Mouse (Mus musculus): ENCODE measurements around the gene Nhlrc3. TPM values are rescaled to one million over a fixed set of nuclear protein-coding genes. Genes with fewer than 3 reads are reported as not detected.

Nhlrc3 gene
- polyA plus RNA-seq, 1 experiment: 13.1 TPM

GRCm38 (mm10) chr3:53445540-53445939, 17.6 kb downstream of the Nhlrc3 start:
- H3K4me3 ChIP-seq (replicated peaks; ENCODE audit: extremely low read depth, low read depth, low read length): no peak overlapping the region
- 85% methylated on average over 5 of the region's 5 CpGs for WGBS
- TF ChIP-seq CTCF (IDR thresholded peaks at IDR 0.05; ENCODE audit: insufficient read depth, low read length) (no peak), POLR2A (IDR thresholded peaks at IDR 0.05; ENCODE audit: borderline replicate concordance, extremely low read depth, low read depth, low read length) (no peak)
- no peaks in the 10 kb centered on the region; the same call in 1 of the 2 replicates for H3K4me1 ChIP-seq (ENCODE audit: control insufficient read depth, insufficient read depth, low read length)
- no peak for DNase-seq

DNA sequence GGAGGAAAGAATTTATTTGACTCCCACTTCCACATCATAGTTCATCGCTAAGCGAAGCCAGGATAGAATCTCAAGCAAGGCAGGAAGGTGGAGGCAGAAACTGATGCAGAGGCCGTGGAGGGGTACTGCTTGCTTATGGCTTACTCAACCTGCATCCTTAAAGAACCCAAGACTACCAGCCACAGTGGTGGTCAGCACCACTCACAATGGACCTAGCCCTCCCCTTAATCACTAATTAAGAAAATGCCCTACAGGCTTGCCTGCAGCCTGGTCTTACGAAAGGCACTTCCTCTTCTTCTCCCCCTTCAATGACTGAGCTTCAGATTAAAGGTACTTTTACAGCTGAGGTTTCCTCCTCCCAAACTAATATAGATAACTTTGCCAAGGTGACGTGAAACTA, 26.6 kb downstream of the Nhlrc3 start:
- H3K4me3 ChIP-seq (replicated peaks; ENCODE audit: extremely low read depth, low read depth, low read length): no peak overlapping the region
- H3K4me1 ChIP-seq (ENCODE audit: control insufficient read depth, insufficient read depth, low read length): no peaks in the 10 kb centered on the region
- DNase-seq: no peak
- 70% methylated on average over 5 of the region's 5 CpGs for WGBS
- no peak for TF ChIP-seq POLR2A (IDR thresholded peaks at IDR 0.05; ENCODE audit: borderline replicate concordance, extremely low read depth, low read depth, low read length)
- no peak for TF ChIP-seq CTCF (IDR thresholded peaks at IDR 0.05; ENCODE audit: insufficient read depth, low read length)

DNA sequence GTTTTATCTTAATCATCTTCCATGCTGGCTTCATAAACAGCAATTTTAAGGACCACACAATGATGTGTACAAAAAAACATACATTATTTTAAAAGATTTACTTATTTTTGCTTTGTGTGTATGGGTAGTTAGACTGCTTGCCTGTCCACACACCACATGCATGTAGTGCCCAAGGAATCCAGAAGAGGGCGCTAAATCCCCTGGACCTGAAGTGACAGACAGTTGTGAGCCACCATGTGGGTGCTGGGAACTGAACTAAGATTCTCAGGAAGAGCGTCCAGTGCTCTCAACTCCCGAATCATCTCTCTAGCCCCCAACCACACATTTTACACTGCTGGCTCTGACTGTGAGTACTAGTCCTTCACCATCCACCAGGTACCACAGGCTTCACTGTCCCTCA, 28.5 kb downstream of the Nhlrc3 start:
- no peak for DNase-seq
- 0 out of 2 replicates have a peak, but pooled peaks have one; percentile 1 for TF ChIP-seq CTCF (IDR thresholded peaks at IDR 0.05; ENCODE audit: insufficient read depth, low read length)
- TF ChIP-seq POLR2A (IDR thresholded peaks at IDR 0.05; ENCODE audit: borderline replicate concordance, extremely low read depth, low read depth, low read length): no peak
- WGBS: 77% methylated on average over 3 of the region's 3 CpGs
- Histone ChIP-seq H3K4me1 (ENCODE audit: control insufficient read depth, insufficient read depth, low read length) (no peaks in the 10 kb centered on the region), H3K4me3 (replicated peaks; ENCODE audit: extremely low read depth, low read depth, low read length) (no peak overlapping the region)

DNA sequence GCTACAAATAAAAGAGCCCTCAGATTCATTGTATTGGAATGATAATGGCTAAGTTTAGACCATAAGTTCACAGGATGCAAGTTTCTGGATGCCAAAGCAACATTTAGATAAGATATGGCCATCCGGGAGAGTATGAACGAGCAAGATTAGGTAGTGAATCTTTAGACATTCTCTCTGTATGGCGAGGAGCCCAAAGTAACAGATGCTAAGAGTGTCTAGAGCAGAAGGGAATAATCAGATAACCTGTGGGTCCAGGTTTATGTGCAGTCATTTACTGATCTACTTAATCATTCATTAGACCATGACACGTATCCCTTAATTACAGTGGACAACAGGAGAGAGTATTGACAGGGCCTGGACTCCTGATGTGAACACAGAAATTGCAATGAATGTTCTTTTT, 39.6 kb downstream of the Nhlrc3 start:
- no peaks in the 10 kb centered on the region for H3K4me1 ChIP-seq (ENCODE audit: control insufficient read depth, insufficient read depth, low read length)
- no peak overlapping the region for H3K4me3 ChIP-seq (replicated peaks; ENCODE audit: extremely low read depth, low read depth, low read length)
- no peak for DNase-seq
- no peak for TF ChIP-seq CTCF (IDR thresholded peaks at IDR 0.05; ENCODE audit: insufficient read depth, low read length)
- TF ChIP-seq POLR2A (IDR thresholded peaks at IDR 0.05; ENCODE audit: borderline replicate concordance, extremely low read depth, low read depth, low read length): no peak
- 77% methylated on average over 4 of the region's 4 CpGs for WGBS

- H3K4me1 ChIP-seq (ENCODE audit: control insufficient read depth, insufficient read depth, low read length): no peaks in the 10 kb centered on the region
- DNase-seq: no peak
- no peak for TF ChIP-seq POLR2A (IDR thresholded peaks at IDR 0.05; ENCODE audit: borderline replicate concordance, extremely low read depth, low read depth, low read length)
- TF ChIP-seq CTCF (IDR thresholded peaks at IDR 0.05; ENCODE audit: insufficient read depth, low read length): no peak
- 57% methylated on average over 1 of the region's 1 CpGs for WGBS
- H3K4me3 ChIP-seq (replicated peaks; ENCODE audit: extremely low read depth, low read depth, low read length): no peak overlapping the region
These were observed 40.4 kb downstream of the Nhlrc3 start for GRCm38 (mm10) chr3:53422691-53423090.

DNA sequence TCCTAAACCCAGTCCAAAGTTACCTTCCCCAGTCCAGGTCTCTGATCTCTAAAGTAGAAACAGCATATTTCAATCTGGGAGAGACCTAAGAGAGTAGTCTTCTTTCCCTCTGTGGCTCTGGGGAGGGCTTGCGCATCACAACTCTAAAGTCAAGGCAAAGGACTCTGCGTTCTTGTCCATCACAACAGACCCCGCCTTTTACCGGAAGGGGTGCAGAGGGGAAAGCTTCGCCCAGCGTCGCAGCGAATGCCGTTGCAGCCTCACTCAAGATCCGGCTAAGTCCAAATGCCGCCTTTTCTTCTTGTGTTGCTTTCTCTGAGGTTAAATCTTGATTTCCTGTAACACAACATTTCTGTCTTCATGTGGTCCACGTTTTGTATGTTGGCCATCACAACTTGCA, 41.5 kb downstream of the Nhlrc3 start:
- Histone ChIP-seq H3K4me3 (replicated peaks; ENCODE audit: extremely low read depth, low read depth, low read length) (no peak overlapping the region), H3K4me1 (ENCODE audit: control insufficient read depth, insufficient read depth, low read length) (no peaks in the 10 kb centered on the region)
- WGBS: 86% methylated on average over 12 of the region's 12 CpGs
- no peak for TF ChIP-seq POLR2A (IDR thresholded peaks at IDR 0.05; ENCODE audit: borderline replicate concordance, extremely low read depth, low read depth, low read length)
- no peak for TF ChIP-seq CTCF (IDR thresholded peaks at IDR 0.05; ENCODE audit: insufficient read depth, low read length)
- DNase-seq: no peak

DNA sequence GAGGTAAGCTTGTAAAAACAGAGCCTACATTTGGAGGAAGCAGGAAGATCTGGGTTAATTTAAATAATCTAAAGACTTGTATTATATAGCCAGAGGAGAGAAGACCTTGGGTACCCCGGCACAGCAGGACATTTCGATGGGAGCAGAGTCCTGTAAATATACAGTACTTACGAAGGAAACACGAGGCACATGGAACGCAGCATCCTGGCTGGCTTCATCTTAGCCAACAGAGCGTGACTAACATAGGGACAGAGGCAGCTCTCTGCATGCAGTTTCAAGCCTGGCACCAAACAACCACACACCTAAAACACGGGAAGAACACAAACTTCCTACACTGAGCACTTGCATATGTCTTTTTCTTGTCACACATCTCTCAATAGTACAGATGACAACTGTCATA, 45.4 kb downstream of the Nhlrc3 start:
- no peaks in the 10 kb centered on the region for H3K4me1 ChIP-seq (ENCODE audit: control insufficient read depth, insufficient read depth, low read length)
- TF ChIP-seq POLR2A (IDR thresholded peaks at IDR 0.05; ENCODE audit: borderline replicate concordance, extremely low read depth, low read depth, low read length) (no peak), CTCF (IDR thresholded peaks at IDR 0.05; ENCODE audit: insufficient read depth, low read length) (no peak)
- H3K4me3 ChIP-seq (replicated peaks; ENCODE audit: extremely low read depth, low read depth, low read length): no peak overlapping the region
- no peak for DNase-seq
- 78% methylated on average over 7 of the region's 7 CpGs for WGBS

GRCm38 (mm10) chr3:53416036-53416506, 47.1 kb downstream of the Nhlrc3 start:
- 73% methylated on average over 5 of the region's 5 CpGs for WGBS
- no peak for DNase-seq
- H3K4me3 ChIP-seq (replicated peaks; ENCODE audit: extremely low read depth, low read depth, low read length): no peak overlapping the region
- TF ChIP-seq POLR2A (IDR thresholded peaks at IDR 0.05; ENCODE audit: borderline replicate concordance, extremely low read depth, low read depth, low read length): no peak
- H3K4me1 ChIP-seq (ENCODE audit: control insufficient read depth, insufficient read depth, low read length): no peaks in the 10 kb centered on the region

DNA sequence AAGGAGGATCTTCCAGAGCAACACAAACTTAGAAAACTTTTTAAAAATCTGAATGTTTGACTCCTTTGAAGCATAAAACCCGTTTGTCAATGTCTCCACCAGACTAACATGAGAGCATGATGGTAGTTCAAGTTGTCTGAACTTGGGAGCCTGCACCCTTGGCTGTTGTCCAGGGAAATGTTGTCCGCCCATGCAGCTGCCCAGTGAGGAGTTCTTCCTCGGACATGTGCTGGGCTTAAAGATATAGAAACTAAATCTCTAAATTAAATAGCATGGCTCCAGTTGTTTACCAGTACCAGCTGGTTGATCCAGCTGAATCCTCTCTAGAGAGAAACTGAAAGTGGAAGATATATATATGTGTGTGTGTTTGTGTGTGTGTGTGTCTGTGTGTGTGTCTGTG, 49.2 kb downstream of the Nhlrc3 start:
- TF ChIP-seq POLR2A (IDR thresholded peaks at IDR 0.05; ENCODE audit: borderline replicate concordance, extremely low read depth, low read depth, low read length): no peak
- H3K4me1 ChIP-seq (ENCODE audit: control insufficient read depth, insufficient read depth, low read length): no peaks in the 10 kb centered on the region
- H3K4me3 ChIP-seq (replicated peaks; ENCODE audit: extremely low read depth, low read depth, low read length): no peak overlapping the region
- no peak for DNase-seq
- WGBS: 32% methylated on average over 3 of the region's 3 CpGs

DNA sequence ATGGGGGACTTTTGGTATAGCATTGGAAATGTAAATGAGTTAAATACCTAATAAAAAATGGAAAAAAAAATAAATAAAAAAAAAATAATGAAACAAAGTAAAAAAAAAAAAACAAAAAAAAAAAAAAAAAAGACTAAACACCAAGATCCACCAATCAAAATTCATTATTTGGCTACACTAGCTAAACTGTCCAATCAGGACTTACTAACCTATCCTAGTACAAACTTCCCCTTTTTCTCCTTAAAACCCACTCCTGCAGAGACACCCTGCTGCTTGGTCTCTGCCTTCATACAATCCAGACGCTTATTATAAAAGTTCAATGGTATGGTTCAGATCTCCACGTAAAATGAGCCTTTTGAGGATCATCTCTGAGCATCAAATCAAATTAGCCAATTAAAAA, 49.7 kb downstream of the Nhlrc3 start:
- H3K4me3 ChIP-seq (replicated peaks; ENCODE audit: extremely low read depth, low read depth, low read length): no peak overlapping the region
- H3K4me1 ChIP-seq (ENCODE audit: control insufficient read depth, insufficient read depth, low read length): no peaks in the 10 kb centered on the region
- WGBS: 70% methylated on average over 2 of the region's 2 CpGs
- TF ChIP-seq POLR2A (IDR thresholded peaks at IDR 0.05; ENCODE audit: borderline replicate concordance, extremely low read depth, low read depth, low read length) (no peak), CTCF (IDR thresholded peaks at IDR 0.05; ENCODE audit: insufficient read depth, low read length) (no peak)
- no peak for DNase-seq
